Mouse (Mus musculus) heart, embryonic 11.5 days (tissue): ENCODE results near the gene Ripor2. TPM values are rescaled to one million over a fixed set of nuclear protein-coding genes. Genes with fewer than 3 reads are reported as not detected.
"Not testable (repeated sequence)": the region's sequence is repeated elsewhere in the genome, so short reads cannot be mapped to it uniquely, and the experiment has no call there.

Experiments used
- ATAC-seq: fragments of 200-750 bp; cut with Nextera tagmentation; replicated peaks from 2 replicates; pipeline ENCODE4 v1.8.0; 2017; ENCODE audit warnings: moderate library complexity; ENCODE audit not compliant: insufficient number of reproducible peaks, low FRiP score, low TSS enrichment
- H3K27ac ChIP-seq: fragments of 300-500 bp; sonication (generic); 2 replicates; pipeline ENCODE4 v1.5.1; 2014; ENCODE audit warnings: mild to moderate bottlenecking, low read depth, low read length
- H3K27me3 ChIP-seq: fragments of 300-500 bp; sonication (generic); 2 replicates; pipeline ENCODE4 v1.6.1; 2014; ENCODE audit warnings: mild to moderate bottlenecking, low read length, mixed read lengths; ENCODE audit not compliant: control insufficient read depth, insufficient read depth
- H3K36me3 ChIP-seq: fragments of 300-500 bp; sonication (generic); 2 replicates; pipeline ENCODE4 v1.6.1; 2014; ENCODE audit warnings: mild to moderate bottlenecking, low read length, moderate library complexity, mixed read lengths; ENCODE audit not compliant: control insufficient read depth, insufficient read depth
- H3K4me1 ChIP-seq: fragments of 300-500 bp; sonication (generic); 2 replicates; pipeline ENCODE4 v1.6.1; 2014; ENCODE audit warnings: low read length; ENCODE audit not compliant: control insufficient read depth, insufficient read depth
- H3K4me2 ChIP-seq: fragments of 300-500 bp; sonication (generic); 2 replicates; pipeline ENCODE4 v1.6.1; 2014; ENCODE audit warnings: mild to moderate bottlenecking, moderate library complexity
- H3K4me3 ChIP-seq: fragments of 300-500 bp; sonication (generic); 2 replicates; pipeline ENCODE4 v1.5.1; 2014; ENCODE audit warnings: low read depth, low read length
- H3K9ac ChIP-seq: fragments of 300-500 bp; sonication (generic); 2 replicates; pipeline ENCODE4 v1.6.1; 2014; ENCODE audit warnings: mild to moderate bottlenecking, low read depth, low read length, moderate library complexity
- H3K9me3 ChIP-seq: fragments of 300-500 bp; sonication (generic); replicated peaks from 2 replicates; pipeline ENCODE4 v1.6.1; 2016; ENCODE audit warnings: low read length; ENCODE audit not compliant: control insufficient read depth
- WGBS: fragments of 180-500 bp; shearing (Covaris S2); extraction: QIAGEN DNeasy Blood & Tissue Kit; methylation state at CpG from one replicate; pipeline ENCODE4 v1.1.7; 2014; ENCODE audit not compliant: insufficient replicate concordance; 5-methylcytosine and 5-hydroxymethylcytosine counted together
- polyA plus RNA-seq: library from polyadenylated mRNA; unstranded; fragments of >200 nt; fragmentation: Nextera tagmentation; extraction: Ambion mirVana; gene quantifications from 2 replicates; pipeline ENCODE4 v1.2.1, GENCODE M21; 2014

Ripor2 gene
- polyA plus RNA-seq, 1 experiment from 2014 or later: 6.5 TPM

GRCm38 (mm10) chr13:24767809-24768208, 185.8 kb downstream of the Ripor2 start:
- not testable (repeated sequence) for H3K9me3 ChIP-seq, H3K9ac ChIP-seq, H3K4me1 ChIP-seq, H3K4me2 ChIP-seq, H3K36me3 ChIP-seq, H3K4me3 ChIP-seq, ATAC-seq, H3K27me3 ChIP-seq, H3K27ac ChIP-seq
- 72% methylated on average over 4 of the region's 4 CpGs for WGBS

- H3K27ac ChIP-seq, H3K4me3 ChIP-seq, H3K4me1 ChIP-seq, H3K9me3 ChIP-seq, H3K36me3 ChIP-seq, H3K27me3 ChIP-seq, H3K9ac ChIP-seq, H3K4me2 ChIP-seq, ATAC-seq: not testable (repeated sequence)
- WGBS: 93% methylated on average over 10 of the region's 10 CpGs
These were observed 189.5 kb downstream of the Ripor2 start for GRCm38 (mm10) chr13:24771482-24771881.

GRCm38 (mm10) chr13:24776146-24776844, 194.3 kb downstream of the Ripor2 start:
- Histone ChIP-seq H3K36me3 (no peaks in the 10 kb centered on the region), H3K9ac (no peak overlapping the region), H3K9me3 (no peaks in the 10 kb centered on the region), H3K4me3 (no peak overlapping the region), H3K4me1 (no peaks in the 10 kb centered on the region), H3K27ac (no peak overlapping the region), H3K27me3 (no peaks in the 10 kb centered on the region), H3K4me2 (no peak overlapping the region)
- no peak for ATAC-seq
- 44% methylated on average over 7 of the region's 7 CpGs for WGBS

GRCm38 (mm10) chr13:24778026-24778425, 196.0 kb downstream of the Ripor2 start:
- H3K4me3 ChIP-seq: no peak overlapping the region
- no peak for ATAC-seq
- H3K4me1 ChIP-seq: no peaks in the 10 kb centered on the region
- no peaks in the 10 kb centered on the region for H3K9me3 ChIP-seq
- H3K27ac ChIP-seq: no peak overlapping the region
- 65% methylated on average over 2 of the region's 2 CpGs for WGBS
- no peak overlapping the region for H3K9ac ChIP-seq
- no peaks in the 10 kb centered on the region for H3K27me3 ChIP-seq
- H3K36me3 ChIP-seq: no peaks in the 10 kb centered on the region
- H3K4me2 ChIP-seq: no peak overlapping the region

GRCm38 (mm10) chr13:24778706-24779380, 196.9 kb downstream of the Ripor2 start:
- Histone ChIP-seq H3K4me2 (no peak overlapping the region), H3K27me3 (no peaks in the 10 kb centered on the region), H3K27ac (no peak overlapping the region), H3K9ac (no peak overlapping the region), H3K9me3 (no peaks in the 10 kb centered on the region), H3K36me3 (no peaks in the 10 kb centered on the region), H3K4me1 (no peaks in the 10 kb centered on the region), H3K4me3 (no peak overlapping the region)
- ATAC-seq: no peak
- 70% methylated on average over 8 of the region's 8 CpGs for WGBS

GRCm38 (mm10) chr13:24781916-24782315, 199.9 kb downstream of the Ripor2 start:
- H3K4me3 ChIP-seq: no peak overlapping the region
- H3K9ac ChIP-seq: no peak overlapping the region
- no peak overlapping the region for H3K4me2 ChIP-seq
- no peaks in the 10 kb centered on the region for H3K27me3 ChIP-seq
- 62% methylated on average over 5 of the region's 5 CpGs for WGBS
- H3K36me3 ChIP-seq: no peaks in the 10 kb centered on the region
- H3K27ac ChIP-seq: no peak overlapping the region
- no peak for ATAC-seq
- no peaks in the 10 kb centered on the region for H3K4me1 ChIP-seq
- no peaks in the 10 kb centered on the region for H3K9me3 ChIP-seq

Other genes starting within 250 kb of the Ripor2 start
- gene Armh2, start 159.0 kb downstream of the Ripor2 start, polyA plus RNA-seq: not detected in 2 replicates
- 116 and 127 TPM in 2 replicates for gene Gmnn, start 179.7 kb downstream of the Ripor2 start, polyA plus RNA-seq
- 11.1 and 19.2 TPM in 2 replicates for gene BC005537, start 219.5 kb downstream of the Ripor2 start, polyA plus RNA-seq
- 196 and 201 TPM in 2 replicates for gene Acot13, start 249.4 kb downstream of the Ripor2 start, polyA plus RNA-seq
- gene Tdp2, start 249.5 kb downstream of the Ripor2 start, polyA plus RNA-seq: 40.8 and 44.9 TPM in 2 replicates